Mouse (Mus musculus) bone marrow macrophage, adult 2 months (primary cell): Measurements from ENCODE around the gene Cd27.

Experiments used
- CTCF ChIP-seq: IDR thresholded peaks from 2 replicates; pipeline ENCODE4 v1.5.1; 2012; ENCODE audit warnings: low read depth, mild to moderate bottlenecking, low read length, moderate library complexity
- POLR2A ChIP-seq: IDR thresholded peaks from 2 replicates; pipeline ENCODE4 v1.6.1; 2012; ENCODE audit warnings: mild to moderate bottlenecking, low read depth, low read length, borderline replicate concordance

DNA sequence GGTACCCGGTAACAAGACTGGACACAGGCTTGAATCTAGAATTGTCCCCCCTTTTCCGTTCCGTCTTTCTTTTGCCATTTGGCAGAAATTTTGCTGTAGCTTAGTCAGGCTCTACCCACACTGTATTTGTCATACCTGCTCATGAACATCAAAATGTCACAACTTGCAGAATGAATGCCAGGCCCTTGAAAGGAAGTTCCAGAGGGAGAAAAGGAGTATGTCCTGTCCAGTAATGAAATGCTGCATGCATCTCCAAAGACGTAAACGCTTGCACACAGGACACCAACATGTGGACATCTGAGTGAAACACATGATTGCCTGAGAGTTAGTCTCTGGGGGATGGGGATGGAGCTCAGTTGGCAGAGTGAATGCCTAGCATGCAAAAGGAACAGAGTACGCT lies 23.1 kb downstream of the Cd27 start:
- no peak for TF ChIP-seq CTCF
- no peak for TF ChIP-seq POLR2A
